Mouse (Mus musculus) limb, embryonic 11.5 days (tissue): ENCODE measurements around the gene Gm47955. TPM values are rescaled to one million over a fixed set of nuclear protein-coding genes. Genes with fewer than 3 reads are reported as not detected.
A peak's percentile ranks its signal among the peaks of the same experiment; 100 is the strongest.
"Not testable (repeated sequence)": the region's sequence is repeated elsewhere in the genome, so short reads cannot be mapped to it uniquely, and the experiment has no call there.

Experiments used
- ATAC-seq: fragments of 200-750 bp; cut with Nextera tagmentation; 2 replicates; pipeline ENCODE4 v1.8.0; 2017; ENCODE audit warnings: low read depth; ENCODE audit not compliant: insufficient number of reproducible peaks, low FRiP score, low TSS enrichment
- DNase-seq: peaks from one replicate; pipeline ENCODE4 v3.0.0-alpha.2; 2015; ENCODE audit warnings: low spot score
- H3K27ac ChIP-seq: fragments of 300-500 bp; sonication (generic); replicated peaks from 2 replicates; pipeline ENCODE4 v1.5.1; 2014; ENCODE audit warnings: low read depth, mild to moderate bottlenecking, low read length
- H3K27me3 ChIP-seq: fragments of 300-500 bp; sonication (generic); 2 replicates; pipeline ENCODE4 v1.6.1; 2014; ENCODE audit warnings: mild to moderate bottlenecking, low read length, mixed read lengths; ENCODE audit not compliant: control insufficient read depth, insufficient read depth
- H3K36me3 ChIP-seq: fragments of 300-500 bp; sonication (generic); 2 replicates; pipeline ENCODE4 v1.6.1; 2014; ENCODE audit warnings: mild to moderate bottlenecking, low read length, moderate library complexity, mixed read lengths; ENCODE audit not compliant: control insufficient read depth, insufficient read depth
- H3K4me1 ChIP-seq: fragments of 300-500 bp; sonication (generic); 2 replicates; pipeline ENCODE4 v1.6.1; 2014; ENCODE audit warnings: low read length, mixed read lengths; ENCODE audit not compliant: control insufficient read depth, insufficient read depth
- H3K4me2 ChIP-seq: fragments of 300-500 bp; sonication (generic); 2 replicates; pipeline ENCODE4 v1.6.1; 2014; ENCODE audit warnings: low read depth, mild to moderate bottlenecking, moderate library complexity; ENCODE audit not compliant: severe bottlenecking
- H3K4me3 ChIP-seq: fragments of 300-500 bp; sonication (generic); 2 replicates; pipeline ENCODE4 v1.5.1; 2014; ENCODE audit warnings: low read depth, low read length
- H3K9ac ChIP-seq: fragments of 300-500 bp; sonication (generic); 2 replicates; pipeline ENCODE4 v1.6.1; 2014; ENCODE audit warnings: mild to moderate bottlenecking, low read length
- H3K9me3 ChIP-seq: fragments of 300-500 bp; sonication (generic); 2 replicates; pipeline ENCODE4 v1.6.1; 2016; ENCODE audit warnings: low read length; ENCODE audit not compliant: control insufficient read depth
- WGBS: fragments of 180-500 bp; shearing (Covaris S2); extraction: QIAGEN DNeasy Blood & Tissue Kit; methylation state at CpG from one replicate; pipeline ENCODE4 v1.1.7; 2014; 5-methylcytosine and 5-hydroxymethylcytosine counted together
- polyA plus RNA-seq: library from polyadenylated mRNA; unstranded; fragments of >200 nt; fragmentation: Nextera tagmentation; extraction: Ambion mirVana; gene quantifications from 2 replicates; pipeline ENCODE4 v1.2.1, GENCODE M21; 2014

Gene Gm47955
- polyA plus RNA-seq, 1 experiment from 2014 or later: not detected

DNA sequence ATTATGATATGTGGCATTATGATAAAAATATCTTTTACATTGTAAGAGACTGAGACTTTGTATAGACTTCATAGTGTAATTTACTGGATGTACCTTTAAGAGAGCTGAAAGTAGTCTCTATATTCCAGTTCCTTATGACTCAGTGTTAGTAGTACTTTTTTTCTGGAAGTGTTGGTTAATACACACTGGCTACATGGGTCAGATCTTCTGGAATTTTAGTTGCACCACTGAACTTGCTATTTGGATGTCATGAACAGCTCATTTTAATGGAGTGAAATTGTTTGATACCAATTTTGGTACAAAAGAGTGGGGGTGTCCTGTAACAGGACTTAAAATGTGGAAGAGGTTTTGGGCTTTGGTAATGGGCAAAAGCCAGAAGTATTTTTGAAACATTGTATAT is 17.8 kb downstream of the Gm47955 start:
- no peak overlapping the region for H3K4me3 ChIP-seq
- no peaks in the 10 kb centered on the region for H3K4me1 ChIP-seq
- no peaks in the 10 kb centered on the region for H3K27me3 ChIP-seq
- DNase-seq: no peak
- H3K27ac ChIP-seq: no peak overlapping the region
- ATAC-seq: no peak
- no peaks in the 10 kb centered on the region for H3K9me3 ChIP-seq
- no peak overlapping the region for H3K9ac ChIP-seq
- no peak overlapping the region for H3K4me2 ChIP-seq
- no peaks in the 10 kb centered on the region for H3K36me3 ChIP-seq

DNA sequence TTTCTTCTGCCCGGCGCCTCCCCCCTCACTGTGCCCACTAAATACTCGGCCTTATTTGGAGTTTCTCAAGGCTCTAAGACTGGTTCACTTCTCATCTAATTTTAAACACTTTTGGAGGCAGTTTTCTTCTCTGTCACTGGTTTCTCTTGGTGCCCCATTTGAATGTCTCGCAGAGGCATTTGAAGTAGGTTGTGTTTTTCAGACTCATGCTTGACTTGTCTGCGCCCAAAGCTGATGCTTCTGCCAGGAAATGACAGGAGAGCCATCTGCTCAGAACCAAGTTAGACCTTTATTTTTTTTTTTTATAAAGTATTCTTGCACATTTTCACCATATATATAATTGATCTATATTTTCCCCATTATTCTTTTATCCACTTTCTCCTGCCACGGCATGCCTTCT is 26.7 kb downstream of the Gm47955 start:
- Histone ChIP-seq H3K9ac (no peak overlapping the region), H3K27me3 (no peaks in the 10 kb centered on the region), H3K4me3 (no peak overlapping the region), H3K4me1 (no peaks in the 10 kb centered on the region), H3K9me3 (0 out of 2 replicates have a peak, but pooled peaks cover 3% of the 10 kb centered on the region), H3K36me3 (no peaks in the 10 kb centered on the region), H3K4me2 (no peak overlapping the region), H3K27ac (no peak overlapping the region)
- ATAC-seq: no peak
- DNase-seq: no peak
- 93% methylated on average over 6 of the region's 6 CpGs for whole genome bisulfite sequencing

DNA sequence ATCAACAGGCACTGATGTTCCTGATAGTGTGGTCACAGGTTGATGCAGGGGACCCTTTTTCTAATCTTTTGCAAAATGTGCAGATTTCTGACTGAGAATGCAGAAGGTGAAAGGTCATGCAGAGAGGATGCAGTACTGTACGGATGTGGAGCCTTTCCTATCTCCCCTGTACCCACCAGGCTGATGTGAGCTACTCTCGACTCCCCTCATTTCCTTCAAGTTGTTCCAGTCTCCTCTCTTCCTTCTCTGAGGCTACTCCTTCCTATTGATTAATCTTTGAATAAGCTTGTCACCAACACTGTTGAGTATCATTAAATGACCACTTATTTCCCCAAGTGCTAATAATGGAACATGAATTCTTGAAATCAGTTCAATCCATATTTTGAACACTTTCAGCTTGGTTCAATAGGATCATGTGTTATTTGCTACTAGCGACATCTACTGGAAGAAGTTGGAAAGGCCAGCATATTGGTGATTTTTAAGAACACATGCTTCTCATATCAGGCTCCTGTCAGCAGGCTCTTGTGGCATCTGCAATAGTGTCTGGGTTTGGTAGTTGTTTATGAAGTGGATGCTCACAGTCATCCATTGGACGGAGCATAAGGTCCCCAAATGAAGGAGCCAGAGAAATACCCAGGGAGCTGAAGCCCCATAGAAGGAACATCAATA is 27.6 kb downstream of the Gm47955 start:
- no peak overlapping the region for H3K9ac ChIP-seq
- H3K9me3 ChIP-seq: 0 out of 2 replicates have a peak, but pooled peaks cover 3% of the 10 kb centered on the region
- no peaks in the 10 kb centered on the region for H3K4me1 ChIP-seq
- peak; percentile 31 for DNase-seq
- H3K4me2 ChIP-seq: no peak overlapping the region
- 45% methylated on average over 4 of the region's 4 CpGs for WGBS
- no peaks in the 10 kb centered on the region for H3K27me3 ChIP-seq
- no peak for ATAC-seq
- H3K4me3 ChIP-seq: no peak overlapping the region
- no peaks in the 10 kb centered on the region for H3K36me3 ChIP-seq
- H3K27ac ChIP-seq: no peak overlapping the region

DNA sequence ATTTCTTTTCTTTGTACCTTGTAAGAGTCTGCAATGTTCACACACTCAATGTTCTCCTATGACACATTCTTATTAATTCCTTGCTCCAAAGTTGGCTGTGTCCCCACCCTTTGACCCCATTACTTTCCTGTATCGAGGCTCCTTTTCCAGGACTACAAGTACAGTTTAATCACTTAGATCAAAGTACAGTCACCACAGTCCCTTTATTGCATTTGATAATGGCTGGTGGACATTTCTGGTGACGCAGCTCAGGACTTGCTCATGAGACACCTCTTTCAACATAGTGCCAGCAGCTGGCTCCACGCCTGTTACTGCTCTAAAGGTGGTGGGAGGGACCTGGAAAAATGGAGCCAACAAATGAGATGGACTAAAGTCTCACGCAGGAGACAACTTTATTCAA is 31.0 kb downstream of the Gm47955 start:
- no peak for ATAC-seq
- Histone ChIP-seq H3K4me3 (no peak overlapping the region), H3K27ac (no peak overlapping the region), H3K36me3 (no peaks in the 10 kb centered on the region), H3K9me3 (no peaks in the 10 kb centered on the region), H3K4me1 (no peaks in the 10 kb centered on the region), H3K27me3 (no peaks in the 10 kb centered on the region), H3K9ac (no peak overlapping the region), H3K4me2 (no peak overlapping the region)
- 63% methylated on average over 4 of the region's 4 CpGs for WGBS
- no peak for DNase-seq

DNA sequence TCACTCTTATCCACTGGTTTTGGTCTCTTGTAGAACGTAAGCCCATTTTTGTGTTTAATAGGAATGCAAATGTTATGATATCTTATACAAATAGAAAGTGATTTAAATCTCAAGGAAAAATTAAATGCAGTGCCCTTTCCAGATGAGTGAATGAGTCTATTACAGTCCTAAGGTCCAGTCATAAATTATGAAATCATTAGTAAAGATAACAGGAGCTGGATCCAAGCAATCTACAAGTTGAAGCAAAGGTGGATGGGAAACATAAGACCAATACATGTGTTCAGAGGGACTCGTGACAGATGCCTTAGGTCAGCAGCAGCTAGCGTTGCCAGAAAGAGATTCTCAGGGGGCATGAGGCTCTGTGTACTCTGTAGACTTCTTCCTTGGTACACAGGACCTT is 31.5 kb downstream of the Gm47955 start:
- Histone ChIP-seq H3K9me3 (no peaks in the 10 kb centered on the region), H3K9ac (no peak overlapping the region), H3K27me3 (no peaks in the 10 kb centered on the region), H3K4me2 (no peak overlapping the region), H3K4me3 (no peak overlapping the region), H3K27ac (no peak overlapping the region), H3K36me3 (no peaks in the 10 kb centered on the region), H3K4me1 (no peaks in the 10 kb centered on the region)
- WGBS: 77% methylated on average over 3 of the region's 3 CpGs
- no peak for ATAC-seq
- DNase-seq: no peak

GRCm38 (mm10) chr1:82992093-82992492 is 32.0 kb downstream of the Gm47955 start:
- no peaks in the 10 kb centered on the region for H3K27me3 ChIP-seq
- H3K4me3 ChIP-seq: no peak overlapping the region
- WGBS: 85% methylated on average over 6 of the region's 6 CpGs
- H3K9ac ChIP-seq: no peak overlapping the region
- no peak for ATAC-seq
- no peaks in the 10 kb centered on the region for H3K9me3 ChIP-seq
- H3K36me3 ChIP-seq: no peaks in the 10 kb centered on the region
- no peak overlapping the region for H3K4me2 ChIP-seq
- no peak overlapping the region for H3K27ac ChIP-seq
- no peaks in the 10 kb centered on the region for H3K4me1 ChIP-seq
- DNase-seq: no peak

DNA sequence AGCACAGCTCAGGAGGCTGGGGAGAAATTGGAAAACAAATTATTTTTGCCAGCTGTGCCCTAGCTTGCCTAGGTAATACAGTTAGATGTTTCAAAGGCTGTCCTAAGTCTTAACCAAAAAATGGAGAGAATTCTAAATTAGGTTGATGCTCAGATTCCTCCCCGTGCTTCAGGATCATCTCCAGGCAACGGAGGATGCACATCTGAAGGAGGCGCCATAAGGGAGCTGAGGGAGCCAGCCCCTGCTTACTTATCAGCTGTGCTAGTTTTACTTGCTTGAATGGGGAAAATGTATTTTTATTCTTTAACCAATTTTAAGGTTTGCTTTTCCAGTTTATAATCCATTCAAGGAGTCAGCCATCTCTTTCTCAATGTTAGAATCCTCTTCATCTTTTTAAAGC is 33.9 kb downstream of the Gm47955 start:
- H3K4me2 ChIP-seq: no peak overlapping the region
- 83% methylated on average over 3 of the region's 3 CpGs for WGBS
- H3K9me3 ChIP-seq: no peaks in the 10 kb centered on the region
- no peaks in the 10 kb centered on the region for H3K27me3 ChIP-seq
- no peaks in the 10 kb centered on the region for H3K4me1 ChIP-seq
- no peak overlapping the region for H3K9ac ChIP-seq
- no peaks in the 10 kb centered on the region for H3K36me3 ChIP-seq
- no peak overlapping the region for H3K27ac ChIP-seq
- H3K4me3 ChIP-seq: no peak overlapping the region
- no peak for DNase-seq
- ATAC-seq: no peak

- H3K9ac ChIP-seq, H3K36me3 ChIP-seq, H3K27me3 ChIP-seq, H3K4me1 ChIP-seq, H3K4me2 ChIP-seq, DNase-seq, H3K9me3 ChIP-seq, H3K4me3 ChIP-seq, ATAC-seq, H3K27ac ChIP-seq: not testable (repeated sequence)
- WGBS: 95% methylated on average over 8 of the region's 9 CpGs
These were observed 40.2 kb downstream of the Gm47955 start, which contains the start of gene Gm47959 for GRCm38 (mm10) chr1:83000306-83000705. Gene Gm47959 (plus strand): TSS chr1:83000548.
